Mouse (Mus musculus): ENCODE results near the gene Atl1.
A peak's percentile ranks its signal among the peaks of the same experiment; 100 is the strongest.

Atl1 gene

GRCm38 (mm10) chr12:69941655-69942329 lies 49.4 kb downstream of the Atl1 start:
- DNase-seq (ENCODE audit: low spot score in 2 of 2): no peak

- no peak for DNase-seq (ENCODE audit: low spot score in 2 of 2)
Measured at GRCm38 (mm10) chr12:69945861-69946260, 53.4 kb downstream of the Atl1 start.

- no peak for DNase-seq (ENCODE audit: low spot score in 2 of 2)
Measured at GRCm38 (mm10) chr12:69947502-69947901, 55.1 kb downstream of the Atl1 start.

- no peak for DNase-seq (ENCODE audit: low spot score in 2 of 2)
Measured at GRCm38 (mm10) chr12:69957378-69957777, 65.0 kb downstream of the Atl1 start.

GRCm38 (mm10) chr12:69962468-69962867 lies 70.1 kb downstream of the Atl1 start:
- DNase-seq (ENCODE audit: low spot score in 2 of 2): peak; percentile 48 to 69

- DNase-seq (ENCODE audit: low spot score in 2 of 2): no peak
Measured at GRCm38 (mm10) chr12:69963141-69963540, 70.7 kb downstream of the Atl1 start.

GRCm38 (mm10) chr12:69965644-69966043 lies 73.2 kb downstream of the Atl1 start:
- DNase-seq (ENCODE audit: low spot score in 2 of 2): no peak

GRCm38 (mm10) chr12:69966071-69966470 lies 73.7 kb downstream of the Atl1 start:
- DNase-seq (ENCODE audit: low spot score in 2 of 2): peak in 1 of 2 experiments; percentile 27

- no peak for DNase-seq (ENCODE audit: low spot score in 2 of 2)
Measured at GRCm38 (mm10) chr12:69967112-69967511, 74.7 kb downstream of the Atl1 start.

- no peak for DNase-seq (ENCODE audit: low spot score in 2 of 2)
Measured at GRCm38 (mm10) chr12:69968154-69968553, 75.7 kb downstream of the Atl1 start.

- DNase-seq (ENCODE audit: low spot score in 2 of 2): no peak
Measured at GRCm38 (mm10) chr12:69973666-69974065, 81.3 kb downstream of the Atl1 start.

GRCm38 (mm10) chr12:69976688-69977087 lies 84.3 kb downstream of the Atl1 start:
- DNase-seq (ENCODE audit: low spot score in 2 of 2): no peak

- DNase-seq (ENCODE audit: low spot score in 2 of 2): no peak
Measured at GRCm38 (mm10) chr12:69977376-69977998, 85.1 kb downstream of the Atl1 start.

- no peak for DNase-seq (ENCODE audit: low spot score in 2 of 2)
Measured at GRCm38 (mm10) chr12:69982874-69983273, 90.5 kb downstream of the Atl1 start.

GRCm38 (mm10) chr12:69985546-69985945 lies 93.1 kb downstream of the Atl1 start:
- no peak for DNase-seq (ENCODE audit: low spot score in 2 of 2)

- peak in 1 of 2 experiments; percentile 30 for DNase-seq (ENCODE audit: low spot score in 2 of 2)
Measured at GRCm38 (mm10) chr12:69986241-69986762, 93.9 kb downstream of the Atl1 start.

- peak; percentile 86 to 89 for DNase-seq (ENCODE audit: low spot score in 2 of 2)
Measured at GRCm38 (mm10) chr12:69986786-69987497, 94.5 kb downstream of the Atl1 start, which contains the start of gene Sav1. Gene Sav1, minus strand, starts transcription at chr12:69987002.

GRCm38 (mm10) chr12:69995382-69995781 lies 103.0 kb downstream of the Atl1 start:
- no peak for DNase-seq (ENCODE audit: low spot score in 2 of 2)

GRCm38 (mm10) chr12:69998186-69998983 lies 106.0 kb downstream of the Atl1 start:
- peak in 1 of 2 experiments; percentile 18 for DNase-seq (ENCODE audit: low spot score in 2 of 2)

- no peak for DNase-seq (ENCODE audit: low spot score in 2 of 2)
Measured at GRCm38 (mm10) chr12:70005103-70005502, 112.7 kb downstream of the Atl1 start.

GRCm38 (mm10) chr12:70010356-70010755 lies 117.9 kb downstream of the Atl1 start:
- no peak for DNase-seq (ENCODE audit: low spot score in 2 of 2)

- no peak for DNase-seq (ENCODE audit: low spot score in 2 of 2)
Measured at GRCm38 (mm10) chr12:70011681-70012080, 119.3 kb downstream of the Atl1 start.
